Mouse (Mus musculus) liver, embryonic 12.5 days (tissue): Measurements from ENCODE around the gene Rgl1. TPM values are rescaled to one million over a fixed set of nuclear protein-coding genes. Genes with fewer than 3 reads are reported as not detected.
"Not testable (repeated sequence)": the region's sequence is repeated elsewhere in the genome, so short reads cannot be mapped to it uniquely, and the experiment has no call there.

Experiments used
- ATAC-seq: fragments of 200-750 bp; cut with Nextera tagmentation; 2 replicates; pipeline ENCODE4 v1.8.0; 2017; ENCODE audit warnings: moderate number of reproducible peaks, mild to moderate bottlenecking, moderate library complexity
- H3K27ac ChIP-seq: fragments of 300-500 bp; sonication (generic); 2 replicates; pipeline ENCODE4 v1.5.1; 2016; ENCODE audit warnings: mild to moderate bottlenecking
- H3K27me3 ChIP-seq: fragments of 300-500 bp; sonication (generic); replicated peaks from 2 replicates; pipeline ENCODE4 v1.6.1; 2016; ENCODE audit warnings: mild to moderate bottlenecking, moderate library complexity
- H3K36me3 ChIP-seq: fragments of 300-500 bp; sonication (generic); 2 replicates; pipeline ENCODE4 v1.6.1; 2016; ENCODE audit warnings: mild to moderate bottlenecking, moderate library complexity
- H3K4me1 ChIP-seq: fragments of 300-500 bp; sonication (generic); 2 replicates; pipeline ENCODE4 v1.6.1; 2016
- H3K4me2 ChIP-seq: fragments of 300-500 bp; sonication (generic); 2 replicates; pipeline ENCODE4 v1.6.1; 2016; ENCODE audit warnings: mild to moderate bottlenecking, moderate library complexity
- H3K4me3 ChIP-seq: fragments of 300-500 bp; sonication (generic); 2 replicates; pipeline ENCODE4 v1.5.1; 2016; ENCODE audit warnings: mild to moderate bottlenecking, moderate library complexity
- H3K9ac ChIP-seq: fragments of 300-500 bp; sonication (generic); 2 replicates; pipeline ENCODE4 v1.6.1; 2016; ENCODE audit warnings: mild to moderate bottlenecking, moderate library complexity
- H3K9me3 ChIP-seq: fragments of 300-500 bp; sonication (generic); replicated peaks from 2 replicates; pipeline ENCODE4 v1.6.1; 2016; ENCODE audit warnings: mild to moderate bottlenecking, moderate library complexity
- WGBS: fragments of 180-500 bp; shearing (Covaris S2); methylation state at CpG from one replicate; pipeline ENCODE4 v1.1.7; 2016; ENCODE audit not compliant: insufficient replicate concordance; 5-methylcytosine and 5-hydroxymethylcytosine counted together
- polyA plus RNA-seq: library from polyadenylated mRNA; unstranded; fragments of >200 nt; fragmentation: Nextera tagmentation; extraction: Ambion mirVana; gene quantifications from 2 replicates; pipeline ENCODE4 v1.2.1, GENCODE M21; 2016

Rgl1 gene
- polyA plus RNA-seq, 1 experiment from 2014 or later, result 12.5 TPM

DNA sequence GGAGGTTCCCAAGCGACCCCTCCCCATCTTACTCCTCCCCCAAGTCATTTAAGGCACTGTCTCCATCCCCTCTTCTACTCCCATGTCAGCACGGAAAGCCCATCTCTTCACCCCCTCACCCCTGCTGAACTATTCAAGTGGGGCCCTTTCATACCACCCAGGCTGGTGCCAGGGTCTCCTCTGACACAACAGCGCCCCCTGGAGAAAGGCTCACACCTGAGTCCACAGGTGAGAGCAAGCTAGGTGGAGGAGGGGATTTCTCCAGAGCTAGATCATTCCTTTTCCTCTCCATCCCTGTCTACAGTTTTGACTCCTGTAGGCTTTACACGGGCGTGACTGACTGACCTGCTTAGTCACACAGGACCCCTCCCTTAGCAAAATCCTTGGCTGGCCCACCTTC, 87.7 kb downstream of the Rgl1 start:
- H3K36me3 ChIP-seq, result no peaks in the 10 kb centered on the region
- no peak overlapping the region for H3K27ac ChIP-seq
- no peak overlapping the region for H3K9ac ChIP-seq
- no peaks in the 10 kb centered on the region for H3K4me1 ChIP-seq
- H3K4me3 ChIP-seq, result no peak overlapping the region
- H3K9me3 ChIP-seq, result no peaks in the 10 kb centered on the region
- ATAC-seq, result no peak
- WGBS, result 30% methylated on average over 5 of the region's 5 CpGs
- no peak overlapping the region for H3K4me2 ChIP-seq
- H3K27me3 ChIP-seq, result peaks cover under 1% of the 10 kb centered on the region; the same call in 1 of the 2 replicates

- no peak for ATAC-seq
- Histone ChIP-seq H3K4me1 (no peaks in the 10 kb centered on the region), H3K4me2 (no peak overlapping the region), H3K4me3 (no peak overlapping the region), H3K9me3 (no peaks in the 10 kb centered on the region), H3K9ac (no peak overlapping the region), H3K27me3 (no peaks in the 10 kb centered on the region), H3K36me3 (no peaks in the 10 kb centered on the region), H3K27ac (0 out of 2 replicates have a peak overlapping the region, but pooled peaks have one; percentile 48)
- WGBS, result 57% methylated on average over 12 of the region's 12 CpGs
Measured at GRCm38 (mm10) chr1:152677482-152678211, 88.5 kb downstream of the Rgl1 start.

DNA sequence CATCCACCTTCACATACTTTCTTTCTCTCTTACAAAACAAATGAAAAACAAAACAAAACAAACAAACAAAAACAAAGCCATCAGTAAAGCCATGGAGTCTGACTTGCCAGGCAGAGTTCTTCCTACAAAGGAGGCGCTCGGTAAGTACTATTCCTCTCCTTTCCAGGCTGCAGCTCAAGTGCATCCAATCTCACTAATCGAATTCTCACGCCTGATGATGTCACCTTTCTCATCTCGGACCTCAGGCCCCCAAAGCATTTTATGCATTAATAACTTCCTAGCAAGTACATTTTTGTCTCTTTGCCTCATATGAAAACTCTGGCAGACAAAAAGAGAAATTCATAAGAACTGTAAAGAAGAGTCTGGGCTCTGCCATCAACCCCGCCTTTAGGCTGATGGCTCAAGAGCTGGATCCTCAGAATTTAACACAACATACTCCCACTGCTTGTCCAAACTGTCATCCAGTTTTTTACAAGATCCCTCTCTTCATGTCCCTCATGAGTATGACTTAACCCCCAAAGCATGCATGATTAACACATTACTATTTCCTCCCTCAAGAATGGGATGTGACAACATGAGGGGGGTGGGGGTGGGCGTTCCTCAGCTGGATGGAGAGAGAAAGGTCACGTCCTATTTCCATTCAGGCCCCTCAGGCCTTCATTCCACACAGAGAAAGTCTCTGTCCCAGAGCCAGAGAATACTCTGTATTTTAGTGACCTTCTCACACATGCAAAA, 96.5 kb downstream of the Rgl1 start:
- H3K27me3 ChIP-seq, result no peaks in the 10 kb centered on the region
- H3K4me2 ChIP-seq, result no peak overlapping the region
- H3K27ac ChIP-seq, result no peak overlapping the region
- H3K9me3 ChIP-seq, result no peaks in the 10 kb centered on the region
- no peak for ATAC-seq
- H3K4me1 ChIP-seq, result no peaks in the 10 kb centered on the region
- WGBS, result 55% methylated on average over 8 of the region's 8 CpGs
- H3K9ac ChIP-seq, result no peak overlapping the region
- H3K4me3 ChIP-seq, result no peak overlapping the region
- no peaks in the 10 kb centered on the region for H3K36me3 ChIP-seq

GRCm38 (mm10) chr1:152660436-152660835, 105.7 kb downstream of the Rgl1 start:
- Histone ChIP-seq H3K27me3 (no peaks in the 10 kb centered on the region), H3K4me1 (no peaks in the 10 kb centered on the region), H3K4me2 (no peak overlapping the region), H3K36me3 (no peaks in the 10 kb centered on the region), H3K9me3 (no peaks in the 10 kb centered on the region), H3K27ac (no peak overlapping the region), H3K9ac (no peak overlapping the region), H3K4me3 (no peak overlapping the region)
- ATAC-seq, result no peak
- 68% methylated on average over 7 of the region's 7 CpGs for WGBS

DNA sequence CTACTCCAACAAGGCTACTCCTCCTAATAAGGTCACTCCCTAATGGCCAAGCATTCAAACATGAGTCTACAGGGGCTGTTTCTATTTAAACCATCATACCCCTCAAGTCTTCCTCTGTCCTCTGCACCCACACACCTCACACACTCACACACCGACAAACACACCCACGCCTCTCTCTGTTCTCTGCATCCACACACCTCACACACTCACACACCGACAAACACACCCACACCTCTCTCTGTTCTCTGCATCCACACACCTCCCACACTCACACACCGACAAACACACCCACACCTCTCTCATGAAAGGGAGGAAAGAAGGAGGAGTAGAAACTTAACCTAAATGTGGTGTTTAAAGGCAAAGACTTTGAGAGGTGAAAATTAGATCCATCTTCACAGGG, 106.2 kb downstream of the Rgl1 start:
- Histone ChIP-seq H3K4me3 (no peak overlapping the region), H3K4me2 (no peak overlapping the region), H3K9me3 (no peaks in the 10 kb centered on the region), H3K36me3 (no peaks in the 10 kb centered on the region), H3K27ac (no peak overlapping the region), H3K27me3 (no peaks in the 10 kb centered on the region), H3K9ac (no peak overlapping the region), H3K4me1 (no peaks in the 10 kb centered on the region)
- WGBS, result 71% methylated on average over 4 of the region's 4 CpGs
- no peak for ATAC-seq

DNA sequence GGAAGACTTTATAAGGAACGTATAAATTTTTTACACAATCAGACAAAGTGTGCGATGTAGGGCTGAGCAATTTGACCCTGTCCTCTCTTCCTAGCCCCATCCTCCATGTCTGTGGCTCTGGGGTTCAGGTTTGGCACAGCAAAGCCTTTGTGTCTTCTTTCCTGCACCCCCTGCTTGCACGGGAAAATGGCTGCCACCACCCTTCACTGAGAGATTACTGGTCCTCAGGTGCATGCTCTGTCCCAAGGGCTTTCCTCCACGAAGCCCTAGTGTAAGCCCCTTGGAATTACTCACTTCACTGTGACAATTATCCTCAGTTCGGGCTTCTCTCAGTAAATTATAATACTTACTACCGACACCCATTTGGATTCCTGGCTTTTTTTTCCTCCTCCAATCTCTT, 109.5 kb downstream of the Rgl1 start:
- 61% methylated on average over 6 of the region's 6 CpGs for WGBS
- no peaks in the 10 kb centered on the region for H3K9me3 ChIP-seq

DNA sequence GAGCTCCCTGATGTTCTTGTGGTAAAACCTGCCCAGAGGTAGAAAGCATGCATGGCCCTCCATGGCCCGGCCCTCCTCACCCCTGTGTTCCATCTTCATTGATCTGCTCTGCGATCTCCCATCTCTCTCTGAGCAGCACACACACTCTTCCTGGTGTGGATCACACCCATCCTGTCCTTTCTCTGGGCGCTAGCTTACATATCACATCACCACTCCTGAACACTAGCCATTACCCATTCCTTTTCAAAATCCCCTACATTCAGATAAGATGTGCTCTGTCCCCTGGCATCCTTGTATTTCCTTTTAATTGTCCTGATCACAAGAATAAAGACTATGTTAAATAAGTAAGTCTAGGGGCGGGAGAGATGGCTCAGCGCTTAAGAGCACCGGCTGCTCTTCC, 111.3 kb downstream of the Rgl1 start:
- H3K4me1 ChIP-seq, result no peaks in the 10 kb centered on the region
- no peak overlapping the region for H3K9ac ChIP-seq
- ATAC-seq, result no peak
- no peak overlapping the region for H3K4me2 ChIP-seq
- H3K9me3 ChIP-seq, result no peaks in the 10 kb centered on the region
- H3K36me3 ChIP-seq, result no peaks in the 10 kb centered on the region
- no peaks in the 10 kb centered on the region for H3K27me3 ChIP-seq
- 76% methylated on average over 6 of the region's 6 CpGs for WGBS
- no peak overlapping the region for H3K4me3 ChIP-seq
- H3K27ac ChIP-seq, result no peak overlapping the region

More for the DNA sequence above, 109.5 kb downstream of the Rgl1 start:
- ATAC-seq, result no peak
- no peak overlapping the region for H3K27ac ChIP-seq
- H3K27me3 ChIP-seq, result no peaks in the 10 kb centered on the region
- no peak overlapping the region for H3K9ac ChIP-seq
- H3K4me2 ChIP-seq, result no peak overlapping the region
- no peak overlapping the region for H3K4me3 ChIP-seq
- no peaks in the 10 kb centered on the region for H3K4me1 ChIP-seq
- H3K36me3 ChIP-seq, result no peaks in the 10 kb centered on the region

GRCm38 (mm10) chr1:152651495-152651874, 114.7 kb downstream of the Rgl1 start:
- no peak overlapping the region for H3K27ac ChIP-seq
- no peak for ATAC-seq

GRCm38 (mm10) chr1:152650856-152651494, 115.2 kb downstream of the Rgl1 start:
- H3K36me3 ChIP-seq, result no peaks in the 10 kb centered on the region
- WGBS, result 64% methylated on average over 6 of the region's 6 CpGs
- no peaks in the 10 kb centered on the region for H3K27me3 ChIP-seq
- no peak overlapping the region for H3K4me2 ChIP-seq
- H3K9ac ChIP-seq, result no peak overlapping the region
- H3K4me3 ChIP-seq, result no peak overlapping the region
- no peaks in the 10 kb centered on the region for H3K4me1 ChIP-seq
- no peak overlapping the region for H3K27ac ChIP-seq
- no peaks in the 10 kb centered on the region for H3K9me3 ChIP-seq
- ATAC-seq, result 0 out of 2 replicates have a peak, but pooled peaks have one; percentile 35

More at GRCm38 (mm10) chr1:152651495-152651874, 114.7 kb downstream of the Rgl1 start:
- Histone ChIP-seq H3K27me3 (no peaks in the 10 kb centered on the region), H3K36me3 (no peaks in the 10 kb centered on the region), H3K4me2 (no peak overlapping the region), H3K9ac (no peak overlapping the region), H3K4me3 (no peak overlapping the region), H3K4me1 (no peaks in the 10 kb centered on the region), H3K9me3 (no peaks in the 10 kb centered on the region)
- WGBS, result 84% methylated on average over 1 of the region's 1 CpGs

DNA sequence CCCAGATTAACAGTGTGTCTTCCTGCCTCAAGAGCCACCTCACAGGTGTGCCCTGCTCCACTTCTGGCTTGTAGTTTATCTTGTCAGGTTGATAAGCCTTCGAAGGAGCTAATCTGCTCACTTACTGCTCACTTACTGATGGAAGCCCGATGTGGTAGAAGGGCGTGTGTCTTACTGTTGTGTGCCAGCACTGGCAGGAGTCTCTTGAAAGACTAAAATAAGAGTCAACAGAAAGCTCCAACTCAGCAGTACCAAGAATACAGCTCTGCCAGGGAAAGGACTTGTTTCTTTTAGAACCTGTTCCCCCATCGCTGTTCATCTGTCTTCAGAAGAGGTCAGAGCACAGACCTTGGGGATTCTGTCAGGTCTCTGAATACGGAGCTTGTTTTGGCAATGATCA, 118.1 kb downstream of the Rgl1 start:
- Histone ChIP-seq H3K27me3 (no peaks in the 10 kb centered on the region), H3K4me2 (no peak overlapping the region), H3K36me3 (no peaks in the 10 kb centered on the region), H3K4me3 (no peak overlapping the region), H3K9ac (no peak overlapping the region), H3K4me1 (no peaks in the 10 kb centered on the region), H3K9me3 (no peaks in the 10 kb centered on the region), H3K27ac (no peak overlapping the region)
- WGBS, result 68% methylated on average over 5 of the region's 5 CpGs
- no peak for ATAC-seq

GRCm38 (mm10) chr1:152642207-152642606, 123.9 kb downstream of the Rgl1 start:
- not testable (repeated sequence) for H3K27ac ChIP-seq, H3K27me3 ChIP-seq, H3K9me3 ChIP-seq, H3K4me3 ChIP-seq, H3K9ac ChIP-seq, ATAC-seq, H3K4me1 ChIP-seq, H3K36me3 ChIP-seq, H3K4me2 ChIP-seq
- 77% methylated on average over 10 of the region's 10 CpGs for WGBS
